Mouse (Mus musculus) ES-E14 (cell line): ENCODE results near the gene Prox2.

Experiments used
- HCFC1 ChIP-seq: IDR thresholded peaks from 2 replicates; pipeline ENCODE4 v1.6.1; 2012; ENCODE audit warnings: low read length, inconsistent platforms, borderline replicate concordance; ENCODE audit not compliant: insufficient read depth
- ZC3H11A ChIP-seq: IDR thresholded peaks from 2 replicates; pipeline ENCODE4 v1.6.1; 2012; ENCODE audit warnings: low read depth, mild to moderate bottlenecking, inconsistent platforms, low read length, borderline replicate concordance

GRCm38 (mm10) chr12:85153011-85153410 is 42.5 kb upstream of the Prox2 start:
- TF ChIP-seq HCFC1 (no peak), ZC3H11A (no peak)
